Mouse (Mus musculus) cerebellum, postnatal 4 days (tissue): ENCODE data around the gene Slc38a6.

Experiments
- DNase-seq, 2 experiments: peaks; one replicate each; pipeline ENCODE4 v3.0.0; 2022; ENCODE audit warnings: low spot score in 2 of 2, mixed read lengths in 1 of 2

The Slc38a6 gene

DNA sequence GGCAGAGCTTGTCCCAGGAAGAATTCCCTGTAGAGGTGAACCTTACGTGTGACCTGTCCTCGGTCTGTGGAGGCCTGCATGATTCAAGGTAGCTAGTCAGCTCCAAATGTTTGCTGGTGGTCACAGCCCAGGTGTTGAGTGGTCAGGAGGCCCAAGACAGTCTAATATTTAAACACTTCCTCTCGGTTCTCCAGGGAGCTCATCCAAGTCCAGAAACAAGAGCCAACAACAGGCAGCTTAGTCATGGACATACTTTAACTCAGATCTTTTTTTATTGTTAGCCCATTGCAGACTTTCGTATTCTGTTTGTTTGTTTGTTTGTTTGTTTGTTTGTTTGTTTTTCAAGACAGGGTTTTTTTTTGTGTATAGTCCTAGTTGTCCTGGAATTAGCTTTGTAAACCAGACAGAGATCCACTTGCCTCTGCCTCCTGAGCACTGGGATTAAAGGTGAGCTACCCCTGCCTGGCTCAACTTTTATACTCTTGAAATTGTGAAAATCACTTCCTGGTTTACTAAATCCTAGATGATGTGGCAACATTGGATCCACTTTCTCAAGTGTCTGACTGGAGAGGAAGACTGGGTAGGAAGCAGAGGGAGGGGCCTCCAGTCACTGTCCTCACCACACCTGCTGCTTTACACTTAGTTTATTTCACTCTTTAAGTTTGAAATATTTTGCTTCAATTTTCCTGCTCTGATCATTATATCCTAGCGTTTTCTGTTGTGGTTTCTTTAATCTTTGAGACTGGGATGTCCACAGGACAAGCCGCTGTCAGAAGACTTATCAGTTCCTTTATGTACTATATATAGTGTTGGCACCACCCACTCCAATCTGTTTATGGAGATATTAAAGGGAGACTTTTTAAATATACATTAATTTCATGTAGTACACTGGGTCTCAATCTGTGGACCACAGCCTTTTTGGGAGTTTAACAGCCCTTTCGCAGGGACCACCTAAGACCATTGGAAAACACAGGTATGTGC, 31.4 kb downstream of the Slc38a6 start:
- DNase-seq = no peak

- DNase-seq = no peak
Observed at GRCm38 (mm10) chr12:73324180-73324586, 37.6 kb downstream of the Slc38a6 start.

DNA sequence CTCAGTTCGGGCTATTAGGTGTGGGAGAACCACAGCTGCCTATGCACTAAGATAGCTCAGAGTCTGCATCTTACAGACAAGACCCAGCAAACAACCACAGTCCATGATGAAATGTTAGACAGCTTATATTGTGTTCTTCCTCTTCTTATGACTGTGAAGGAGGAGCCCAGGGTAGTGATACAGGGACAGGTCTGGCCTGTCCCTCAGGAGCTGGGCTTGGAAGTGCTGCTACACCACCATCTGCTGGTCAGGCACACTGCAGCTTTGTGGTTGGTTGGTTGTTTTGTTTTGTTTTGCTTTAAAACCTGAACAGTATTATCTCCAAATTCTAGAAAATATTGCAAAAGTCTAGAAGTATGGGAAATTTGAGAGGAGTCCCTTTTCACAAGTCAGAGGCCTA, 38.2 kb downstream of the Slc38a6 start:
- no peak for DNase-seq

DNA sequence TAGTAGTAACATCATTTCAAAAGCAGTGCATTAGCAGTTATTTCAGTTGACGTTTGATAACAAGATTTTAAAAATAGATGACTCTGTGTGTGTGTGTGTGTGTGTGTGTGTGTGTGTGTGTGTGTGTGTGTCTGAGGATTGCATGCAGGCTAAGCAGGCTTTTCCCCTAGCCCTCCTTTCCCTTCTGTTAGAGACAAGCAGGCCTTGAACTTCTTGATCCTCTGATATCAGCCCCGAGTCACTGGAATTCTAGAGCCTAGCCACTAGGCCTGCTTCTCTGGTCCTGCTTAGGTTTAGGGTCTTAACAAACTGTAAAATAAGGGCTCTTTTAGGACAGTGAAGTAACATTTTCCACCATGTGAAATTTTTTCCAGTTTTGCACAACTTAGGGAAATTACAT, 38.6 kb downstream of the Slc38a6 start:
- DNase-seq = no peak

DNA sequence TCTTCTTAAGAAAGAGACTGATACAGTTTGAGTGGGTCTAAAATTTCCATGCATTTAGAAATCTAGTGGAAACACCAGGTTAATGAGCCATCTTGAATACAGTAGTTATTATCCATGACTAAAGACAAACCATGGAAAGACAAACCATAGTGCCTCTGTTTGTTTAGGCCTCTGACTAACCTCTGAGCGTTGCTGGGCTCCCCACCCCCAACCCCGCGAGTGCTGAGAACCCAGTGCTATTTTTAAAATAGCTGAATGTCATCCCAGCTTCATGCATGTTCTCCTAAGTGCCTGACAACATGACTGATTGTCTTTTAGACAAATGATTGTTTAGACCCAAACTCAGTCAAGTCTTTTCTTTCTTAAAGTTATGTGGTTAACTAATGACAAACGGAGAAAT, 39.0 kb downstream of the Slc38a6 start:
- DNase-seq = no peak

- no peak for DNase-seq
Observed at GRCm38 (mm10) chr12:73327381-73327780, 40.8 kb downstream of the Slc38a6 start.

- no peak for DNase-seq
Observed at GRCm38 (mm10) chr12:73328448-73329167, 42.0 kb downstream of the Slc38a6 start.

DNA sequence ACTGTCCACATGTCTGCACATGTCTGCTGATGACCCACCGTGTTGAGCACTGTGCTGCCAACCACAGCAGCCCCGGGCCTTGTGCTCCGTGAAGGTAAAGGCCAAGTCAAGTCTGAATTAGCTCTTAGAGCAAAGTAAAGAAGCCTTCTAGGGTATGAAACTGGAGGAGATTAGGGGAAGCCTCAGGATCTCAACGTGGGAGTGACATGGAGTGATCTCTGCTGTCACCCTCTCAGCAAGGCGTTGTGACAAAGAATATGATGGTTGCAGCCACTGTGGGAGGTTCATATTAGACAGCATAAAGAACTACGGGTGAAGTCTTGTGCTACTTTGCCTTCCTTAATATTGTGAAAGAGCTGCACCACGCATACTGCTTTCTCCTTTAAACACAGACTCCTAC, 43.7 kb downstream of the Slc38a6 start:
- DNase-seq = no peak

DNA sequence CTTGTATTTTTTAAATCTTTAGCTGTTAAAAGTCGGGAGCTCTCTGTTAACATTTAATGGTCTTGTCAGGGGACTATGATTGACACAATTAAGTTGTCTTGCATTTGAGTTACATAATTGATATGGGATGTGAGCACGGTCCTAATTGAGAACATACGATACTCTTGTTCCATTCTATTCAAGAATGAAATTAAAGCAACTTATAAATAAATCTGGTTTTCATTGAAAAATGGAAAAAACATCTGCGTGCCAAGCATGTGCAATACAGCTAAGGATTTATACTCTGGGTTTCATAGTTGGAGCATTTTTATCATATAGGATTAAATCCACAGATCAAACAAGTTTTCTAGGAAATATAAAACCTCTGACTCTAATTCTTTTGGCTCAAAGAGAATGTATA, 46.1 kb downstream of the Slc38a6 start:
- DNase-seq = no peak

DNA sequence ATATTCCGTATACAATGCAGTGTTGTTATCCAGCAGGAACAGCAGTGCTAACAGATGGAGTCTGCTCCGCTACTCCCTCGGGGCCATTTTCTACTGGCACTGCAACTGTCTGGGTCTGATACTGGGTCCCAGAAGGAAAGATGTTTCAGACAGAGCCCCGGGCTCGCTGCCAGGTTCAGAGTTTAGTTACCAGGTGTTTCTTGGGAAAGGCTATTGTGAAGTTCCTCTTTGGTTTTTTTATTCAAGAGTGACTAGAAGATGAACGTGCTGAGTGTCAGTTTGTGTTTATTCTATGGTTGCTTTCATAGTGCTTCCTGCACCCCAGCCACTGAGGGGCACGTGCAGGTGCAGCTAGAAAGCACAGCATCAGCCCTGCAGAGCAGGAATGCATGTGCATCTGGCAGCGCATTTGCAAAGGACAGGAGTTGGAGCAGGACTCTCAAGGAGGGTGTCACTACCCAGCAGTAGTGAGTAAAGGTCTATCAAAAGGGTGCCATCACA, 47.5 kb downstream of the Slc38a6 start:
- peak in 1 of 2 experiments; percentile 44 for DNase-seq

DNA sequence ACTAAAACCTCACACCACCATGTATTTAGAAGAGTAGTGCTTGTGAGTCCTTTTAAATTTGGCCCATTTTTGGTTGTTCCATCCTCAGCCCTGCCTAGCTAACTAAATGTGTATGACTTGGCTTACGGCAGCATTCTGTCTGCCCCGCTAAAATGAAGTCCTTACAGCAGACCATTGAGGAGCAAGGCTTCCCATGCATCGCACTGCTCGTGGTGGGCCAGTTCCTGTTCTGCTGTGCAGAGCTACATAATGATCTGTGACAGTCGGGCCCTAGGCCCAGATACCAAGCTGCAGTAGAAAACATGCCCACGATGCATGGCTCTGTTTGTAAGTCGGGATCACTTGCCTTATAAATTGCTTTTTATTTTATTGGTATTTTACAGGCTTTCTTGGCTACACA, 50.5 kb downstream of the Slc38a6 start:
- DNase-seq = no peak

GRCm38 (mm10) chr12:73340642-73341293, 54.2 kb downstream of the Slc38a6 start:
- DNase-seq = no peak

- no peak for DNase-seq
Observed at GRCm38 (mm10) chr12:73341703-73342663, 55.4 kb downstream of the Slc38a6 start.

DNA sequence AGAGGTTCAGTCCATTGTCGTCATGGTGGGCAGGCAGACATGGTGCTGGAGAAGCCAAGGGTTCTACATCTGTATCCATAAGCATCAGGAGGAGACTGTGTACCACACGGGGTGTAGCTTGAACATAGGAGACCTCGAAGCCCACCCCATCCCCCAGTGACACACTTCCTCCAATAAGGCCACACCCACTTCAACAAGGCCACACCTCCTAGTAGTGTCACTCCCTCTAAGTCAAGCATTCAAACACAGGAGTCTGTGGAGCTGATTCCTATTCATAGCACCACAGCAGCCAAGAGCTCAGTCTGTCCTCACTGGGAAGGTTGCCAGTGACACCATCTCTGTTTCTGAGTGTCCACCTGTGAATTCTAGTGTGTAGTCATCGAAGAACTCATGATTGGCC, 57.7 kb downstream of the Slc38a6 start:
- no peak for DNase-seq

GRCm38 (mm10) chr12:73345157-73345556, 58.6 kb downstream of the Slc38a6 start:
- no peak for DNase-seq

GRCm38 (mm10) chr12:73347202-73347601, 60.6 kb downstream of the Slc38a6 start:
- DNase-seq = no peak

- DNase-seq = no peak
Observed at GRCm38 (mm10) chr12:73350466-73350865, 63.9 kb downstream of the Slc38a6 start.

- DNase-seq = no peak
Observed at GRCm38 (mm10) chr12:73350982-73351381, 64.4 kb downstream of the Slc38a6 start.

DNA sequence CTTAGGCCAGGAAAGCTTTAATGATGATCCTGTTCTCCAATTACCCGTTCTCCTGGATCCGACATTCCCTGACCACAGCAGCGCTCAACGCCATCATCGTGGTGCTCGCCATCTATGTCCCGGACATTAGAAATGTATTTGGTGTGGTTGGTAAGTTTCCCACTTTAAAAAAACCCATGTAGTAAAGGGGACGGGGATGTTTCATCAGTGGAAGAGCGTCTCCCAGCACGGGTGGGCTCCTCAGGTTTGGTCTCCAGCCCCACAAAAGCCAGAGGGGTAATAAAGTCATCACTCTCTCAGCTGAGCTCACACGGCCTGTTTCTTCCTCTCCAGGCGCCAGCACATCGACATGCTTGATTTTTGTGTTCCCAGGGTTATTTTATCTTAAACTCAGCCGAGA, 65.2 kb downstream of the Slc38a6 start:
- DNase-seq = no peak

DNA sequence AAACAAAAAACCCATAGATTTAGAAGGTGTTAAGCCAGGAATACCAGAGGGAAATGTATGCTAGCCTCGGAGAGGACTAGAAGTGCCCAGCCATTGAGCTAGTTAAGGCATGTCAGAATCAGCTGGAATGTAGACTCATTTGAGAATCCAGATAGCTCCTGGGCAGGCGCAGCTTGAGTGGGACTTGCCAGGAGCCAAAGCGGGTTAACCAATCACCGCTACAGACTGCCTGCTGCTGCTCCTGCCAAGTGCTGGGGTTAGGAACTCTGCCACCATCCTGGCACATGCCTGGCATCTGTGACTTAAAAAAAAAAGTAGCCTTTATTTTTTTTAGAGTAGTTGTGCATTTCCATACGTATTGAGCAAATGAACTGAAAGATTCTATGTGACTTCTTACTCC, 66.8 kb downstream of the Slc38a6 start:
- peak in 1 of 2 experiments; percentile 33 for DNase-seq

DNA sequence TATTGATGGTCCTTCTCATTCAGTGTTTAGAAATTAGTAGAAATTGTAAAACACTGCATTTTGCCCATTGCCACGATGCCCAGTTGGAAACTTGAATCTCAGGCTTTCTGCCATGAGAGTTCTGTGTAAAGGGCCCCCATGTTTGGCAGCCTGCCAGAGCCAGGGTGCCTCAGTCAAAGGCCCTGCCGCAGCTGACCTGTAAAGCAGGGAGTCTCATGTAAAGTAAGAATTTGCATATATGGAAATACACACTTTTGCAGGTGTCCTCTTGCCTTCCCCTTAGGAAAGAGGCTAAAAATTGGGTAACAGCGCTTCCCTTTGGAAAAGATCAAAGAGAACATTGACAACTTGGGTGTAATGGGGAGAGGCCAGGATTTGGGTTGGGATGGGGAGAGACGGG, 67.9 kb downstream of the Slc38a6 start:
- DNase-seq = no peak
